In genomic region chr4:59717349-59717748, GRCm38 (mm10) we compare ENCODE assay signal across 10 mouse cellular contexts.
DNase-seq lines count a peak whose midpoint lies in the region; ATAC-seq and TF ChIP-seq lines count a peak whose summit lies in the region.
"Had no signal": no experiment of that assay in that cellular context is flagged by ENCODE, and none has a peak within 500 bp of the region (broad histone marks: within the 10 kb centered on the region; RNA-seq: fewer than 3 reads in every experiment).

No protein-coding gene starts in this region.

- peak; percentile 75 for ATAC-seq in liver, embryonic 16.5 days (ENCODE audit: low read depth)
- peak; percentile 75 for ATAC-seq in stomach, embryonic 16.5 days (ENCODE audit: insufficient read depth, low FRiP score)
- ATAC-seq in megakaryocyte, adult 5-6 weeks (ENCODE audit: poor library complexity, severe bottlenecking) = no peak

- H3K4me1 ChIP-seq in liver, adult 2 months (ENCODE audit: control insufficient read depth, insufficient read depth, low read length) = peaks cover 2% of the 10 kb centered on the region
- H3K4me1 ChIP-seq in kidney, adult 2 months (ENCODE audit: control insufficient read depth, insufficient read depth, low read length) = peaks cover 21% of the 10 kb centered on the region
- H3K4me1 ChIP-seq in liver, embryonic 16.5 days (ENCODE audit: control insufficient read depth, low read depth, low read length) = peaks cover 11% of the 10 kb centered on the region
- H3K4me1 ChIP-seq in stomach, embryonic 16.5 days (ENCODE audit: control insufficient read depth, insufficient read depth, low read length) = peaks cover 7% of the 10 kb centered on the region; the same call in 1 of the 2 replicates

- no peaks in the 10 kb centered on the region for H3K27me3 ChIP-seq in liver, adult 2 months (ENCODE audit: control insufficient read depth, insufficient read depth, low read length)
- no peaks in the 10 kb centered on the region for H3K27me3 ChIP-seq in kidney, adult 2 months (replicated peaks; ENCODE audit: control insufficient read depth, insufficient read depth, low read length)
- H3K27me3 ChIP-seq in liver, embryonic 16.5 days (ENCODE audit: control insufficient read depth, insufficient read depth, low read depth, low read length) = no peaks in the 10 kb centered on the region
- no peaks in the 10 kb centered on the region for H3K27me3 ChIP-seq in stomach, embryonic 16.5 days (ENCODE audit: control insufficient read depth, insufficient read depth, low read length)

- WGBS in liver, adult 2 months = 35% methylated on average over 4 of the region's 4 CpGs
- WGBS in kidney, adult 2 months = 45% methylated on average over 4 of the region's 4 CpGs
- 85% methylated on average over 4 of the region's 4 CpGs for WGBS in liver, embryonic 16.5 days (ENCODE audit: insufficient replicate concordance)
- 44% methylated on average over 4 of the region's 4 CpGs for WGBS in stomach, embryonic 16.5 days

- H3K4me3 ChIP-seq in liver, adult 2 months (ENCODE audit: insufficient read depth, low read depth, low read length) = no peak overlapping the region
- no peak overlapping the region for H3K4me3 ChIP-seq in kidney, adult 2 months (ENCODE audit: insufficient read depth, low read depth, low read length)
- H3K4me3 ChIP-seq in liver, embryonic 16.5 days (ENCODE audit: low read depth, low read length) = no peak overlapping the region
- H3K4me3 ChIP-seq in stomach, embryonic 16.5 days (replicated peaks; ENCODE audit: low read length) = no peak overlapping the region

- TF ChIP-seq POLR2A in liver, adult 2 months (IDR thresholded peaks at IDR 0.05; ENCODE audit: extremely low read depth, insufficient read depth, low read length) = no peak
- TF ChIP-seq POLR2A in kidney, adult 2 months (IDR thresholded peaks at IDR 0.05; ENCODE audit: low read depth, low read length) = no peak

- no peaks in the 10 kb centered on the region for H3K36me3 ChIP-seq in liver, adult 2 months (ENCODE audit: control insufficient read depth, insufficient read depth, low read length)
- no peaks in the 10 kb centered on the region for H3K36me3 ChIP-seq in kidney, adult 2 months (ENCODE audit: control insufficient read depth, insufficient read depth, low read length)
- H3K36me3 ChIP-seq in liver, embryonic 16.5 days (ENCODE audit: control insufficient read depth, insufficient read depth) = no peaks in the 10 kb centered on the region
- no peaks in the 10 kb centered on the region for H3K36me3 ChIP-seq in stomach, embryonic 16.5 days (ENCODE audit: control insufficient read depth, insufficient read depth, low read length)

- no peaks in the 10 kb centered on the region; the same call in 1 of the 2 replicates for H3K79me2 ChIP-seq in liver, adult 2 months (ENCODE audit: control insufficient read depth, insufficient read depth, low read length)

- peak; percentile 83 for DNase-seq in liver, adult 2 months (ENCODE audit: extremely low read depth, low read depth, low spot score)
- no peak for DNase-seq in liver
- DNase-seq in kidney, adult 2 months = peak; percentile 90
- no peak for DNase-seq in layer of hippocampus, adult 9-10 months (ENCODE audit: low spot score)
- no peak for DNase-seq in adrenal gland, postnatal 25 days
- DNase-seq: cerebellum, postnatal 14 days; gastrocnemius, postnatal 10 days had no signal

- H3K4me2 ChIP-seq in liver, embryonic 16.5 days (ENCODE audit: low read depth, low read length) = no peak overlapping the region
- H3K4me2 ChIP-seq in stomach, embryonic 16.5 days (ENCODE audit: low read depth, low read length) = no peak overlapping the region

- no peak overlapping the region for H3K27ac ChIP-seq in liver, adult 2 months (replicated peaks; ENCODE audit: insufficient read depth, low read depth, low read length)
- peak overlapping the region; percentile 39; the same call in 1 of the 2 replicates for H3K27ac ChIP-seq in kidney, adult 2 months (ENCODE audit: insufficient read depth, low read depth, low read length)
- 0 out of 2 replicates have a peak overlapping the region, but pooled peaks have one; percentile 37 for H3K27ac ChIP-seq in liver, embryonic 16.5 days (ENCODE audit: low read length)
- H3K27ac ChIP-seq in stomach, embryonic 16.5 days (ENCODE audit: low read length) = 0 out of 2 replicates have a peak overlapping the region, but pooled peaks have one; percentile 5

- TF ChIP-seq CTCF in liver, adult 2 months (IDR thresholded peaks at IDR 0.05; ENCODE audit: low read depth, low read length) = no peak
- TF ChIP-seq CTCF in kidney, adult 2 months (conservative IDR thresholded peaks at IDR 0.05; ENCODE audit: insufficient read depth, insufficient read length, low read depth, low read length) = no peak

- H3K9me3 ChIP-seq in liver, embryonic 16.5 days (replicated peaks; ENCODE audit: control insufficient read depth, low read length) = no peaks in the 10 kb centered on the region
- H3K9me3 ChIP-seq in stomach, embryonic 16.5 days (replicated peaks; ENCODE audit: control insufficient read depth, low read length) = no peaks in the 10 kb centered on the region

- no peak overlapping the region for H3K9ac ChIP-seq in liver, adult 2 months (ENCODE audit: low read depth, low read length)
- H3K9ac ChIP-seq in liver, embryonic 16.5 days (ENCODE audit: low read depth, low read length) = no peak overlapping the region
- no peak overlapping the region for H3K9ac ChIP-seq in stomach, embryonic 16.5 days (ENCODE audit: low read length)

Comparison
In these comparisons a context has a peak if more than half of its experiments do, and no peak if none do; other contexts are left out.
1. DNase-seq: peak in liver, adult 2 months (single experiment) and kidney, adult 2 months (single experiment); none in liver (single experiment), layer of hippocampus, adult 9-10 months (single experiment) and adrenal gland, postnatal 25 days (single experiment).